Comparison of ENCODE assay signal across 19 mouse cellular contexts in the genomic region with DNA sequence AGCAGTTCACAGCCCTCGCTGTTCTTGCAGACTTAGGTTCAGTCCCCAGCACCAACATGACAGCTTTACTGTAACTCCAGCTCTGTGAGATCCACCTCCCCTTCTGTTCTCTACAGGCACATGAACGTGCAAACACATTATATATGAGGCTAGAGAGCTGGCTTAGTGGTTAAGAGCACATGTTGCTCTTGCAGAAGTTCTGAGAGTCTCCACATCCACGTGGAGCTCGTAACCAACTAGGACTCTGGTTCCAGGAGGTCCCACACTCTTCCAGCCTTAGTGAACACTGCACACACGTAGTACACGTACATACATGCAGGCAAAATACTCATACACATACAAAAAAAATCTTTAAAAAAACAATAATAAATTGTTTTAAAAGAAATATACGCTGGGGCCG. TPM values are rescaled to one million over a fixed set of nuclear protein-coding genes. Genes with fewer than 3 reads are reported as not detected.
A peak's percentile ranks its signal among the peaks of the same experiment; 100 is the strongest.
DNase-seq lines count a peak whose midpoint lies in the region; ATAC-seq lines count a peak whose summit lies in the region.
"Had no signal": no experiment of that assay in that cellular context is flagged by ENCODE, and none has a peak within 500 bp of the region (broad histone marks: within the 10 kb centered on the region; RNA-seq: fewer than 3 reads in every experiment).

No protein-coding gene starts in this region.

- H3K9me3 ChIP-seq in heart, embryonic 16.5 days (replicated peaks; ENCODE audit: control insufficient read depth, low read length): peaks cover 3% of the 10 kb centered on the region; the same call in 1 of the 2 replicates
- H3K9me3 ChIP-seq in lung, embryonic 15.5 days: no peaks in the 10 kb centered on the region
- no peaks in the 10 kb centered on the region for H3K9me3 ChIP-seq in liver, embryonic 11.5 days (ENCODE audit: control insufficient read depth, low read length)
- no peaks in the 10 kb centered on the region for H3K9me3 ChIP-seq in liver, embryonic 16.5 days (replicated peaks; ENCODE audit: control insufficient read depth, low read length)
- H3K9me3 ChIP-seq: forebrain, embryonic 15.5 days; hindbrain, embryonic 12.5 days; limb, embryonic 12.5 days; neural tube, embryonic 12.5 days had no signal

- H3K4me3 ChIP-seq in heart, embryonic 16.5 days (ENCODE audit: low read length): no peak overlapping the region
- H3K4me3 ChIP-seq in lung, embryonic 15.5 days: no peak overlapping the region
- H3K4me3 ChIP-seq in liver, embryonic 11.5 days (ENCODE audit: low read depth, low read length): no peak overlapping the region
- H3K4me3 ChIP-seq in liver, embryonic 16.5 days (ENCODE audit: low read depth, low read length): peak overlapping the region; percentile 71; the same call in 1 of the 2 replicates
- H3K4me3 ChIP-seq: erythroblast, embryonic 14.5 days; forebrain, embryonic 15.5 days; hindbrain, embryonic 12.5 days; layer of hippocampus, adult 2 months; left cerebral cortex, adult 2 months; limb, embryonic 12.5 days; neural tube, embryonic 12.5 days had no signal

- 75% methylated on average over 8 of the region's 8 CpGs for WGBS in heart, embryonic 16.5 days
- 44% methylated on average over 8 of the region's 8 CpGs for WGBS in lung, embryonic 15.5 days
- WGBS in liver, embryonic 11.5 days: 73% methylated on average over 8 of the region's 8 CpGs
- 49% methylated on average over 8 of the region's 8 CpGs for whole genome bisulfite sequencing in liver, embryonic 16.5 days (ENCODE audit: insufficient replicate concordance)

- H3K36me3 ChIP-seq in heart, embryonic 16.5 days (ENCODE audit: control insufficient read depth, insufficient read depth): no peaks in the 10 kb centered on the region
- no peaks in the 10 kb centered on the region for H3K36me3 ChIP-seq in lung, embryonic 15.5 days
- H3K36me3 ChIP-seq in liver, embryonic 11.5 days (ENCODE audit: control insufficient read depth, insufficient read depth, low read length): peaks cover 3% of the 10 kb centered on the region; the same call in 1 of the 2 replicates
- H3K36me3 ChIP-seq in liver, embryonic 16.5 days (ENCODE audit: control insufficient read depth, insufficient read depth): peaks cover 5% of the 10 kb centered on the region; the same call in 1 of the 2 replicates
- H3K36me3 ChIP-seq: forebrain, embryonic 15.5 days; hindbrain, embryonic 12.5 days; limb, embryonic 12.5 days; neural tube, embryonic 12.5 days had no signal

- no peaks in the 10 kb centered on the region for H3K27me3 ChIP-seq in heart, embryonic 16.5 days (ENCODE audit: control insufficient read depth, insufficient read depth, low read length)
- no peaks in the 10 kb centered on the region for H3K27me3 ChIP-seq in lung, embryonic 15.5 days
- H3K27me3 ChIP-seq in liver, embryonic 11.5 days (replicated peaks; ENCODE audit: control insufficient read depth, insufficient read depth, low read length): no peaks in the 10 kb centered on the region
- no peaks in the 10 kb centered on the region for H3K27me3 ChIP-seq in liver, embryonic 16.5 days (ENCODE audit: control insufficient read depth, insufficient read depth, low read depth, low read length)
- H3K27me3 ChIP-seq: forebrain, embryonic 15.5 days; hindbrain, embryonic 12.5 days; limb, embryonic 12.5 days; neural tube, embryonic 12.5 days had no signal

- H3K9ac ChIP-seq in heart, embryonic 16.5 days (ENCODE audit: low read length): no peak overlapping the region; the same call in 1 of the 2 replicates
- H3K9ac ChIP-seq in lung, embryonic 15.5 days: no peak overlapping the region; the same call in 1 of the 2 replicates
- H3K9ac ChIP-seq in liver, embryonic 11.5 days (ENCODE audit: low read depth, low read length): no peak overlapping the region
- H3K9ac ChIP-seq in liver, embryonic 16.5 days (ENCODE audit: low read depth, low read length): 0 out of 2 replicates have a peak overlapping the region, but pooled peaks have one; percentile 27
- H3K9ac ChIP-seq: forebrain, embryonic 15.5 days; hindbrain, embryonic 12.5 days; limb, embryonic 12.5 days; neural tube, embryonic 12.5 days had no signal

- 0 out of 2 replicates have a peak overlapping the region, but pooled peaks have one; percentile 16 for H3K4me2 ChIP-seq in heart, embryonic 16.5 days (ENCODE audit: low read depth, low read length)
- peak overlapping the region; percentile 90 for H3K4me2 ChIP-seq in lung, embryonic 15.5 days
- H3K4me2 ChIP-seq in liver, embryonic 11.5 days: peak overlapping the region; percentile 91
- peak overlapping the region; percentile 23; the same call in 1 of the 2 replicates for H3K4me2 ChIP-seq in liver, embryonic 16.5 days (ENCODE audit: low read depth, low read length)
- H3K4me2 ChIP-seq: forebrain, embryonic 15.5 days; hindbrain, embryonic 12.5 days had no signal

- H3K27ac ChIP-seq in heart, embryonic 16.5 days (ENCODE audit: low read length): 0 out of 2 replicates have a peak overlapping the region, but pooled peaks have one; percentile 17
- H3K27ac ChIP-seq in lung, embryonic 15.5 days: peak overlapping the region; percentile 99
- no peak overlapping the region for H3K27ac ChIP-seq in liver, embryonic 11.5 days (ENCODE audit: low read depth, low read length)
- H3K27ac ChIP-seq in liver, embryonic 16.5 days (ENCODE audit: low read length): peak overlapping the region; percentile 92
- H3K27ac ChIP-seq: forebrain, embryonic 15.5 days; hindbrain, embryonic 12.5 days; layer of hippocampus, adult 2 months; left cerebral cortex, adult 2 months; neural tube, embryonic 12.5 days had no signal

- H3K4me1 ChIP-seq in heart, embryonic 16.5 days (ENCODE audit: control insufficient read depth, insufficient read depth, low read length): peaks cover 52% of the 10 kb centered on the region
- H3K4me1 ChIP-seq in lung, embryonic 15.5 days: peaks cover 68% of the 10 kb centered on the region
- H3K4me1 ChIP-seq in liver, embryonic 11.5 days (replicated peaks; ENCODE audit: control insufficient read depth, insufficient read depth, low read length): peaks cover 49% of the 10 kb centered on the region
- peaks cover 45% of the 10 kb centered on the region for H3K4me1 ChIP-seq in liver, embryonic 16.5 days (ENCODE audit: control insufficient read depth, low read depth, low read length)

- no peak for DNase-seq in heart, adult 8-10 months (ENCODE audit: low spot score)
- DNase-seq in lung, postnatal 36 days: no peak
- no peak for DNase-seq in liver, embryonic 11.5 days (ENCODE audit: low spot score)
- DNase-seq in urinary bladder, postnatal 36 days (ENCODE audit: low spot score in 2 of 2): no peak
- no peak for DNase-seq in layer of hippocampus, postnatal 25 days (ENCODE audit: extremely low spot score in 1 of 2, low spot score in 1 of 2)
- DNase-seq: adrenal gland, postnatal 10 days; cerebellum, postnatal 14 days; right cerebral cortex, postnatal 4 days had no signal

- ATAC-seq in heart, embryonic 16.5 days (replicated peaks; ENCODE audit: extremely low read depth, insufficient read depth, low FRiP score): no peak
- ATAC-seq in lung, embryonic 15.5 days (ENCODE audit: borderline replicate concordance, extremely low read depth, low FRiP score, low TSS enrichment): no peak
- ATAC-seq in liver, embryonic 11.5 days (replicated peaks; ENCODE audit: low FRiP score): no peak
- no peak for ATAC-seq in liver, embryonic 16.5 days (ENCODE audit: low read depth)
- ATAC-seq: forebrain, embryonic 15.5 days; midbrain, embryonic 16.5 days had no signal

RNA-seq across cellular contexts. Expression of gene H6pd, which starts 1.8 kb away (rescaled TPM):
- polyA plus RNA-seq in heart, embryonic 16.5 days (2015; fragmentation: Nextera tagmentation; extraction: Ambion mirVana): 11.4 and 14.6 TPM in 2 replicates
- 10 to 100 TPM; 37.5 to 44.8 (median 41.2) TPM for total RNA-seq in heart, adult 8-10 months (2022)
- 25.0 and 29.3 TPM in 2 replicates for polyA plus RNA-seq in lung, embryonic 15.5 days (2015; fragmentation: Nextera tagmentation; extraction: Ambion mirVana)
- 9.4 and 9.8 TPM in 2 replicates for polyA plus RNA-seq in liver, embryonic 11.5 days (2014; fragmentation: Nextera tagmentation; extraction: Ambion mirVana)
- polyA plus RNA-seq in liver, embryonic 16.5 days (2015; fragmentation: Nextera tagmentation; extraction: Ambion mirVana): 24.2 and 33.7 TPM in 2 replicates
- total RNA-seq in layer of hippocampus, postnatal 25 days (2021): 1 to 10 TPM; 8.8 to 9.1 TPM

RNA-seq across cellular contexts. Expression of gene Spsb1, which starts 52.1 kb away (rescaled TPM):
- 10.5 and 12.4 TPM in 2 replicates for polyA plus RNA-seq in heart, embryonic 16.5 days (2015; fragmentation: Nextera tagmentation; extraction: Ambion mirVana)
- 10 to 100 TPM; 24.7 to 43.0 (median 31.0) TPM for total RNA-seq in heart, adult 8-10 months (2022)
- 15.6 and 15.7 TPM in 2 replicates for polyA plus RNA-seq in lung, embryonic 15.5 days (2015; fragmentation: Nextera tagmentation; extraction: Ambion mirVana)
- polyA plus RNA-seq in liver, embryonic 11.5 days (2014; fragmentation: Nextera tagmentation; extraction: Ambion mirVana): 2.9 and 3.1 TPM in 2 replicates
- polyA plus RNA-seq in liver, embryonic 16.5 days (2015; fragmentation: Nextera tagmentation; extraction: Ambion mirVana): 0.82 and 0.89 TPM in 2 replicates
- total RNA-seq in layer of hippocampus, postnatal 25 days (2021): 10 to 100 TPM; 23.8 to 25.5 TPM
- polyA plus RNA-seq: erythroblast, embryonic 14.5 days had no signal

Comparison
In these comparisons a context has a peak if more than half of its experiments do, and no peak if none do; other contexts are left out.
1. H3K4me2 ChIP-seq: peak in every context shown above with its lines; median percentile 91 in liver, embryonic 11.5 days; 90 in lung, embryonic 15.5 days; 23 in liver, embryonic 16.5 days; 16 in heart, embryonic 16.5 days.